Mouse (Mus musculus) midbrain, embryonic 13.5 days (tissue): ENCODE measurements at regions not wholly inside any gene's neighbourhood (a gene's known extent, or its start where the extent isn't known, plus 50 kb on each side); places are given as distances from the start of the nearest gene placed in this dataset.
A peak's percentile ranks its signal among the peaks of the same experiment; 100 is the strongest.

ENCODE experiments used
- ATAC-seq: fragments of 200-750 bp; cut with Nextera tagmentation; 2 replicates; pipeline ENCODE4 v1.8.0; 2017; ENCODE audit warnings: mild to moderate bottlenecking, moderate TSS enrichment, moderate library complexity
- H3K27ac ChIP-seq: fragments of 300-500 bp; sonication (generic); 2 replicates; pipeline ENCODE4 v1.5.1; 2015; ENCODE audit warnings: inconsistent platforms, mild to moderate bottlenecking, moderate library complexity
- H3K27me3 ChIP-seq: fragments of 300-500 bp; sonication (generic); 2 replicates; pipeline ENCODE4 v1.6.1; 2015; ENCODE audit warnings: mild to moderate bottlenecking, inconsistent platforms
- H3K36me3 ChIP-seq: fragments of 300-500 bp; sonication (generic); 2 replicates; pipeline ENCODE4 v1.6.1; 2015; ENCODE audit warnings: mild to moderate bottlenecking, inconsistent platforms
- H3K4me1 ChIP-seq: fragments of 300-500 bp; sonication (generic); replicated peaks from 2 replicates; pipeline ENCODE4 v1.6.1; 2015; ENCODE audit warnings: inconsistent platforms
- H3K4me2 ChIP-seq: fragments of 300-500 bp; sonication (generic); replicated peaks from 2 replicates; pipeline ENCODE4 v1.6.1; 2015; ENCODE audit warnings: moderate library complexity, mild to moderate bottlenecking, inconsistent platforms
- H3K4me3 ChIP-seq: fragments of 300-500 bp; sonication (generic); replicated peaks from 2 replicates; pipeline ENCODE4 v1.5.1; 2015; ENCODE audit warnings: mild to moderate bottlenecking, inconsistent platforms
- H3K9ac ChIP-seq: fragments of 300-500 bp; sonication (generic); replicated peaks from 2 replicates; pipeline ENCODE4 v1.6.1; 2015; ENCODE audit warnings: mild to moderate bottlenecking, inconsistent platforms
- H3K9me3 ChIP-seq: fragments of 300-500 bp; sonication (generic); 2 replicates; pipeline ENCODE4 v1.6.1; 2016; ENCODE audit warnings: mild to moderate bottlenecking, inconsistent platforms
- WGBS: fragments of 180-500 bp; shearing (Covaris S2); methylation state at CpG from one replicate; pipeline ENCODE4 v1.1.7; 2015; 5-methylcytosine and 5-hydroxymethylcytosine counted together

DNA sequence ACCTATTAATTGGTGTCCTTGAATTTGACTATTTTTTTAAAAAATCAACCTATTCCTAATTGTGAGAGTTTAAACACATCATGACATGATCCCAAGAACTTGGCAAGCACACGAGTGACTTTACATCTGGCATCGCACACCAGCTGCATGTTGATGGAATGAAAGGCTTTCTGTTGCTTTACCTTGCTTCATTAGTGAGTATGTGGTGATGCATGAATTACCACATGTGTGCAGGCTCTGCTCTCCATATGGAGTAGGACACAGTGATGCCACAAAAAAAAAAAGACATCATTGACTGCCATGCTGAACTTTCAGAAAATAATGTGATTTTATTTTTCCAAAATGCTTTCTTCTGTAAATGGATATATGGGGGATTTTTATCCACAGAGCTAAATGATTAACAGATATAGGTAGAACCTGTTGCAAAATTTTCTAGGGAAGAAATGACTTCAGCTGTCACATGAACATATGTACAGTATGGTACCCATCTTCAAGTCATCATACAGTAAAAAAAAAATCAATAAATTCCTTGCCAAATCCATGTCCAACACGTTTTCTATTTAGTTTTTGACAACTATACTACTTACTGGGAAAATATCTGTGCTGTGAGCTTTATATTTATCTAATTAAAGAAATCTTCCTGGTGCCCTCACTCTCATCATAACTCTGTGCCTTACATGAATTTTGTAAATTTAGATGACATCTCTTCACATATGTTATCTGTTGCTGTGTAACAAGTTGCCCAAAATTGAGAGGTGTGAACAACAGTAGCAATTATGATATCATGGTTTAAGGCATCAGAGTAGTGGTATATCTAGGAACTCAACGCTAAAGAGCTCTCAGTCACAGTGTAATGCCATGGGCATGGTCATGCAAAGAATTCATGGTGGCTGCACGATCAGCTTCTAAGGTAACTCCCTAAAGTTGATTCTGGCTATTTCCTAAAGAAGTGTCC, 84.0 kb upstream of the Arrdc3 start:
- Histone ChIP-seq H3K4me3 (no peak overlapping the region), H3K4me2 (no peak overlapping the region), H3K9ac (no peak overlapping the region), H3K27ac (no peak overlapping the region), H3K36me3 (no peaks in the 10 kb centered on the region), H3K27me3 (no peaks in the 10 kb centered on the region), H3K4me1 (no peaks in the 10 kb centered on the region), H3K9me3 (no peaks in the 10 kb centered on the region)
- WGBS: 83% methylated on average over 5 of the region's 5 CpGs
- no peak for ATAC-seq

DNA sequence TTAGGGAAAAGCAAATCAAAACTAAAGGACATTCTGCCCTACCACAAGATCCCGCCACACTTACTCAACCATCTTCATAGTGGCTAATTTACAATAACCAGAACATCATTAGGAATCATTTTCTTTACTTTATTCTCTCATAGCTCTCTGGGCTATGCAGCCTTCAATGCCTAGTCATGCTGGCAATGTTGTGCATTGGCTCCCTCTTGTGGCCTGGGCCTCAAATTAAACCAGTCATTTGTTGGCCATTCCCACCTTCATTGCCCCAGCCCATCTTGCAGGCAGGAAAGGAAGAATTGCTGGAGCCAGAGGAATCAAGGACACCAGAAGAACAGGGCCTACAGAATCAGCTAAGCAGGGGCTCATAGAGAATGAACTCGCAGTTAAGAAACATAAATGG, 77.0 kb upstream of the Arrdc3 start:
- no peaks in the 10 kb centered on the region for H3K9me3 ChIP-seq
- peak; percentile 62; the same call in 1 of the 2 replicates for ATAC-seq
- 43% methylated on average over 2 of the region's 2 CpGs for WGBS
- no peak overlapping the region for H3K9ac ChIP-seq
- H3K36me3 ChIP-seq: no peaks in the 10 kb centered on the region
- no peak overlapping the region for H3K27ac ChIP-seq
- H3K4me2 ChIP-seq: no peak overlapping the region
- H3K27me3 ChIP-seq: no peaks in the 10 kb centered on the region
- H3K4me1 ChIP-seq: no peaks in the 10 kb centered on the region
- H3K4me3 ChIP-seq: no peak overlapping the region

DNA sequence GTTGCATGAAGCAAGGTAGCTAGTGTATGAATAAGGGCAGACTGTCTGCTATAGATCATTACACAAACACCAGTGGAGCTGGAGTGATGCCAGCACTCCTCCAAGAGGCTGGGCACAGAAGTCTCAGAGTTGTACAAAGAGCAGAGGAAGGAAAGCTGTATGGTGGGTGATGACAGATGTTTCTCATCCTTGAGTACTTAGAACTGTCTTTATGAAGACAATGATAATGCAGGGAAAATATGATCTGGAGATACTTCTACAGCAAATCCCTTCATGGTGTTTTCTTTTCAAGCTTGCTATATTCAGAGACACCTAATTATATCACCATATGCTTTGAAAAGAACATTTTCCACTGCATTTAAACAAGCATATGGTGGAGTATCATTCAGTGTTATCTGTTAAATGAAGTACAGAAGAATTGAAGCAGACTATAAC, 56.1 kb upstream of the Arrdc3 start:
- H3K27me3 ChIP-seq: no peaks in the 10 kb centered on the region
- no peak overlapping the region for H3K9ac ChIP-seq
- no peaks in the 10 kb centered on the region for H3K9me3 ChIP-seq
- no peaks in the 10 kb centered on the region for H3K36me3 ChIP-seq
- no peak for ATAC-seq
- no peak overlapping the region for H3K4me2 ChIP-seq
- H3K27ac ChIP-seq: no peak overlapping the region
- H3K4me1 ChIP-seq: no peaks in the 10 kb centered on the region
- no peak overlapping the region for H3K4me3 ChIP-seq
